Mouse (Mus musculus) thymus, adult 2 months (tissue): ENCODE measurements around the gene Arl2bp.

ENCODE experiments used
- CTCF ChIP-seq: fragments of 200-500 bp; IDR thresholded peaks from 2 replicates; pipeline ENCODE4 v1.5.1; 2012; ENCODE audit warnings: mild to moderate bottlenecking, control low read depth, low read length, moderate library complexity, borderline replicate concordance; ENCODE audit not compliant: control insufficient read depth, poor library complexity, insufficient read depth; ENCODE audit errors: extremely low read depth
- POLR2A ChIP-seq: fragments of 200-500 bp; IDR thresholded peaks from 2 replicates; pipeline ENCODE4 v1.6.1; 2012; ENCODE audit warnings: mild to moderate bottlenecking, low read length, control low read depth, moderate library complexity; ENCODE audit not compliant: control insufficient read depth, poor library complexity, insufficient read depth; ENCODE audit errors: extremely low read depth

DNA sequence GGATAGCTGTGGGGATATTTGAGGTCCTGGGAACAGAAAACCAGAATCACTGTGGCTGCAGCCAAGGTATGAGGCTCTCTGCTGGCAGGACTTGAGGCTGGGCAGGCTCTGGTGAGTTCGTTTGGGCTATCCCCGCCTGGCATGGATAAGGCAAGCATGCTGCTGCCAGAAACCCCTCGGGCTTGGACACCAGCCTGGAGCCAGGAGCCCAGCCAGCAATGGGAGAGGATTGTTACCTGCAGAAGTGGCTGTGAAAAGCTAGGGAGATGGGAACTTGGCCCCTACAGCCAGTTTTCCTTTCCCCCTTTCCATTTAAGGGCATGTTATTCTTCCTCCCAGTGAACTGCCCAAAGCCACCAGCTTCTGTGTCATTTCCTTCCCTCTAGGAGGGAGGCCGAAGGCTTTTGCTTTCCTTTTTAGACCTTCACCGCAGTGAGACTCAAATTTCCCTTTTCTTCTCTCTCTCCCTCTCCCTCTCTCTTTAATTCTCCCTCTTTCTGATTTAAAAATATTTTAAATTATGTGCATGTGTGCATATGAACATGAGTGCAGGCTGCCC, 44.8 kb downstream of the Arl2bp start:
- TF ChIP-seq CTCF (no peak), POLR2A (no peak)
